Mouse (Mus musculus) liver, embryonic 15.5 days (tissue): ENCODE results near the gene Fscn2. TPM values are rescaled to one million over a fixed set of nuclear protein-coding genes. Genes with fewer than 3 reads are reported as not detected.
A peak's percentile ranks its signal among the peaks of the same experiment; 100 is the strongest.

Experiments used
- ATAC-seq: fragments of 200-750 bp; cut with Nextera tagmentation; 2 replicates; pipeline ENCODE4 v1.8.0; 2017; ENCODE audit warnings: moderate number of reproducible peaks, mild to moderate bottlenecking, moderate library complexity; ENCODE audit not compliant: insufficient read depth
- H3K27ac ChIP-seq: fragments of 300-500 bp; sonication (generic); replicated peaks from 2 replicates; pipeline ENCODE4 v1.5.1; 2015; ENCODE audit warnings: mild to moderate bottlenecking, inconsistent platforms
- H3K27me3 ChIP-seq: fragments of 300-500 bp; sonication (generic); 2 replicates; pipeline ENCODE4 v1.6.1; 2015; ENCODE audit warnings: mild to moderate bottlenecking, inconsistent platforms
- H3K36me3 ChIP-seq: fragments of 300-500 bp; sonication (generic); replicated peaks from 2 replicates; pipeline ENCODE4 v1.6.1; 2015; ENCODE audit warnings: moderate library complexity, mild to moderate bottlenecking, inconsistent platforms
- H3K4me1 ChIP-seq: fragments of 300-500 bp; sonication (generic); replicated peaks from 2 replicates; pipeline ENCODE4 v1.6.1; 2015; ENCODE audit warnings: inconsistent platforms
- H3K4me2 ChIP-seq: fragments of 300-500 bp; sonication (generic); 2 replicates; pipeline ENCODE4 v1.6.1; 2015; ENCODE audit warnings: moderate library complexity, mild to moderate bottlenecking, inconsistent platforms
- H3K4me3 ChIP-seq: fragments of 300-500 bp; sonication (generic); replicated peaks from 2 replicates; pipeline ENCODE4 v1.5.1; 2015; ENCODE audit warnings: mild to moderate bottlenecking, inconsistent platforms
- H3K9ac ChIP-seq: fragments of 300-500 bp; sonication (generic); 2 replicates; pipeline ENCODE4 v1.6.1; 2015; ENCODE audit warnings: moderate library complexity, mild to moderate bottlenecking, inconsistent platforms
- H3K9me3 ChIP-seq: fragments of 300-500 bp; sonication (generic); replicated peaks from 2 replicates; pipeline ENCODE4 v1.6.1; 2016; ENCODE audit warnings: inconsistent platforms
- WGBS: fragments of 180-500 bp; shearing (Covaris S2); methylation state at CpG from one replicate; pipeline ENCODE4 v1.1.7; 2015; ENCODE audit warnings: mixed read lengths; ENCODE audit not compliant: insufficient replicate concordance; 5-methylcytosine and 5-hydroxymethylcytosine counted together
- polyA plus RNA-seq: library from polyadenylated mRNA; unstranded; fragments of >200 nt; fragmentation: Nextera tagmentation; extraction: Ambion mirVana; gene quantifications from 2 replicates; pipeline ENCODE4 v1.2.1, GENCODE M21; 2015

The Fscn2 gene
- polyA plus RNA-seq, 1 experiment from 2014 or later, result not detected

DNA sequence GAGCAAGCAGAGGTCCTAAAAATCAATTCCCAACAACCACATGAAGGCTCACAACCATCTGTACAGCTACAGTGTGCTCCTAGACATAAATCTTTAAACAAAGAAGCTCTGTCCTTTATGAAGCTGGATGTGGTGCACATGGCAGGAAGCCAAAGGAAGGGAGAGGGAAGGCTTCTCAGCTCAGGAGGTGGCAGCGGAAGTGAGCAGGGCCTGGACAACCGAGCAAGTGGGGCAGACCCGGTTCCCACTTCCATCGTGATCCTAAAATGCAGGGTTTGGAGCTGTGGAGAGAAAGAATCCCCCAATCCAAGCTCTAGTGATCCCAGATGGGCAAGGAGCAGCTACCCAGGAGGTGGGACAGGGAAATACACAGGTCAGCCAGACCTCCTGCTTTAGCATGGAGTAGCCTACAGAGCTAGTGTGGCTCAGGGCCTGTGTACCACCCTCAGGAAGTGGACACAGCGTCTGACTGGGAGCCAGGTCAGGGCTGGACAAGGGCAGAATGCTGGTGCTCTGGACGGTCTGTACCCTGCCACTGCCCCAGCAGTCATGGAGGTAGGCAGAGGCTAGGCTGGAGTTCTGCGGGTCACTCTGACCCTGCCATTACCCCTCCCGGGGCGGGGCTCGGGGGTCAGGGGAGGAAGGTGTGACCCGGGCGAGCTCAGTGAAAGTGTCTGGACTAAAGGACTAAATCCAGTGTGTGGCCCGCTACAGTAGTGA, 8.6 kb upstream of the Fscn2 start:
- Histone ChIP-seq H3K27ac (peak overlapping the region; percentile 93), H3K4me3 (no peak overlapping the region), H3K4me2 (peak overlapping the region; percentile 79), H3K9ac (0 out of 2 replicates have a peak overlapping the region, but pooled peaks have one; percentile 68), H3K4me1 (peaks cover 92% of the 10 kb centered on the region), H3K27me3 (peaks cover 42% of the 10 kb centered on the region), H3K36me3 (no peaks in the 10 kb centered on the region), H3K9me3 (no peaks in the 10 kb centered on the region)
- WGBS, result 59% methylated on average over 13 of the region's 13 CpGs
- ATAC-seq, result no peak

DNA sequence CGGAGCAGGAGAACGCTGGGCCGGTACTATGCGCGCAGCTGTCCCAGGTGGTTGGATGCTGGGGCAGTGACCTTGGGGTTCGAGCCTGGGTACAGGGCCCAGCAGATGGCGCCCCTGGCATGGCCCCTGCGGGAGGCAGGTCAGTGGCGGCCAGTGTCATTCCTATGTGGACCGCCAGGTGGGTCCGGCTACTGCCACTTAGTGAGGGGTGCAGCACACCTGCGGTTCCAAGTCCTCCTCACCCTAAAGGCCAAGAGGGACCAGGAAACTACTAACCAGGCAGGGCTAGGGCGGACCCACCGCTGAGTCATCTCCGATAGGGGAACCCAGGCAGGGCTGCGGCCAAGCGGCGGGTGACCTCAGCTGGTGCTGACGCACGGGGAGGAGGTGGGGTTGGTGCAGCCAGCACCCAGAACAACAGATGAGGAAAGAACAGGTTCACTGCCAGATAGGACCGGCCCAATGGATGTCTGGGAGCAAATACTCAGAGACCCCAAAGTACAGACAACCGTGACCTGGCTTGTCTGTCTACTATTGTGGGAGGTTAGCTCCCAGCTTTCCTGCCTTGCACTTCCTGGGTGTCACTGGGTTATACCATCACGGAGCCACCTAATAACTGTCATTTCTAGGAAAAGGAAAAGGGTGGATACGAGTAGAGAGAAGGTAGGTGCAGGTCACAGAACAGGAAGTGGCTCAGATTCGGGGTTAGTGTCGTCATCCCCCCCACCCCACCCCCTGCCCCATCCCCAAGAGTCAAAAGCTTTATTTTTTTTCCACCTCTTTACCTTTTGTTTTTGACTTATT, 7.6 kb upstream of the Fscn2 start:
- no peaks in the 10 kb centered on the region for H3K9me3 ChIP-seq
- peak overlapping the region; percentile 68 for H3K9ac ChIP-seq
- peak overlapping the region; percentile 46 for H3K4me3 ChIP-seq
- peaks cover 94% of the 10 kb centered on the region for H3K4me1 ChIP-seq
- H3K27me3 ChIP-seq, result peaks cover 41% of the 10 kb centered on the region
- H3K36me3 ChIP-seq, result no peaks in the 10 kb centered on the region
- 7% methylated on average over 26 of the region's 26 CpGs for WGBS
- peak overlapping the region; percentile 93 for H3K27ac ChIP-seq
- ATAC-seq, result peak; percentile 88
- peak overlapping the region; percentile 79 for H3K4me2 ChIP-seq

DNA sequence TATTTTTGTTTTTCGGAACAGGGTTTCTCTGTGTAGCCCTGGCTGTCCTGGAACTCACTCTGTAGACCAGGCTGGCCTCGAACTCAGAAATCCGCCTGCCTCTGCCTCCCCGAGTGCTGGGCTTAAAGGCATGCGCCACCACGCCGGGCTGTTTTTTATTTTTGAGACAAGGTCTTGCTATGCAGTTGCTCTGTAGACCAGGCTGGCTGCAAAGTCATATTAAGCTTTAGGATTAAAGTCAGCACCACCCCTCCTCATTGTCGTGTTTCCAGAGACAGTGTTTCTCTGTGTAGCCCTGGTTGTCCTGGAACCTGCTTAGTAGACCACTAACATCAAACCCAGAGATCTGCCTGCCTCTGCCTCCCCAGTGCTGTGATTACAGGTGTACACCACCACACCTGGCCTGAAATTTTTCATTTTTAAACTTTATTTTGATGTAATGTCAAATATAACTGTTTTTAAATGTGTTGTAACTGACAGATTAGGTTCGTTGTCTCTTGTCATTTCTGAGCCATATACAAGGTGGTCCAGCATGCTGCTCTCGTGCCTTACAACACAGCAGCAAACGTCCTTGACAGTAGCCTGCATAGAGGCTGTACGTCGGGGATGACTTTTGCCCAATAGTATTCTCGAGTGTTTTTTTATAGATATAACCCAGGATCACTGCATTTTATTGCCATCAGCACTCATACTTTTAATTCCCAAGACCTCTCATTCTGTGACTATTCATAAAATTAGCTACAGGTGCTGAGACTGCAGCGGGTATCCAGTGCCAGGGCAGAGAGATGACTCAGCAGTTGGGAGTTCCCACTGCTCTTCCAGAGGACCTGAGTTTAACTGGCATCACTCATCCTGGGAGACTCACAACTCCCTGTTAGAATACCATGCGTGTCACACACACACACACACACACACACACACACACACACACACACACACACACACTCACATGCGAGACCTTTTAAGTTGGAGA, 6.7 kb upstream of the Fscn2 start:
- Histone ChIP-seq H3K36me3 (no peaks in the 10 kb centered on the region), H3K4me3 (peak overlapping the region; percentile 46), H3K27ac (peak overlapping the region; percentile 93), H3K9me3 (no peaks in the 10 kb centered on the region), H3K4me2 (peak overlapping the region; percentile 79), H3K9ac (peak overlapping the region; percentile 68), H3K27me3 (peaks cover 32% of the 10 kb centered on the region), H3K4me1 (peaks cover 85% of the 10 kb centered on the region)
- WGBS, result 69% methylated on average over 17 of the region's 17 CpGs
- no peak for ATAC-seq

DNA sequence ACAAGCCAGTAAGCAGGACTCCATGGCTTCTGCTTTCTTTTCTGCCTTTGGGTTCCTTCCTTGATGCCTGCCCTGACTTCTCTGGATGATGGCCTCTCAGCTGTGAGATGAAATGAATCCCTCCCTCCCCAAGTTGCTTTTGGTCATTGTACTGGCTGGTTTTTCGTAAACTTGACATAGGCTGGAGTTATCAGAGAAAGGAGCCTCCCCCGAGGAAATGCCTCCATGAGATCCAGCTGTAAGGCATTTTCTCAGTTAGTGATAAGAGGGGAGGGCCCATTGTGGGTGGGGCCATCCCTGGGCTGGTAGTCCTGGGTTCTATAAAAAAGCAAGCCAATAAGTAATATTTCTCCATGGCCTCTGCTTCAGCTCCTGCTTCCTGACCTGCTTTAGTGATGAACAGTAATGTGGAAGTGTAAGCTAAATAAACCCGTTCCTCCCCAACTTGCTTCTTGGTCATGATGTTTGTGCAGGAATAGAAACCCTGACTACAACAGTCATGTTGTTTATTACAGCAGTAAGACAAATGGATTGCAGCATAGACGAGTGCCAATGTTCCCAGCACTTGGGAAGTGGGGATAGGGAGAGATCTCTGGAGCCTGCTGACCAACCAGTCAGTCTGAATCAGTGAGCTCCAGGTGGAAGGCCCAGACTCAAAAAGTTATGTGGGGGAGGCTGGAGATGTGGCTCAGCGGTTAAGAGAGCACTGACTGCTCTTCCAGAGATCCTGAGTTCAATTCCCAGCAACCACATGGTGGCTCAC, 5.9 kb upstream of the Fscn2 start:
- 45% methylated on average over 5 of the region's 5 CpGs for WGBS
- Histone ChIP-seq H3K4me1 (peaks cover 77% of the 10 kb centered on the region), H3K9me3 (no peaks in the 10 kb centered on the region), H3K4me3 (peak overlapping the region; percentile 34), H3K9ac (peak overlapping the region; percentile 45), H3K27me3 (peaks cover 23% of the 10 kb centered on the region), H3K36me3 (no peaks in the 10 kb centered on the region), H3K4me2 (peak overlapping the region; percentile 79), H3K27ac (peak overlapping the region; percentile 93)
- peak; percentile 33 for ATAC-seq

DNA sequence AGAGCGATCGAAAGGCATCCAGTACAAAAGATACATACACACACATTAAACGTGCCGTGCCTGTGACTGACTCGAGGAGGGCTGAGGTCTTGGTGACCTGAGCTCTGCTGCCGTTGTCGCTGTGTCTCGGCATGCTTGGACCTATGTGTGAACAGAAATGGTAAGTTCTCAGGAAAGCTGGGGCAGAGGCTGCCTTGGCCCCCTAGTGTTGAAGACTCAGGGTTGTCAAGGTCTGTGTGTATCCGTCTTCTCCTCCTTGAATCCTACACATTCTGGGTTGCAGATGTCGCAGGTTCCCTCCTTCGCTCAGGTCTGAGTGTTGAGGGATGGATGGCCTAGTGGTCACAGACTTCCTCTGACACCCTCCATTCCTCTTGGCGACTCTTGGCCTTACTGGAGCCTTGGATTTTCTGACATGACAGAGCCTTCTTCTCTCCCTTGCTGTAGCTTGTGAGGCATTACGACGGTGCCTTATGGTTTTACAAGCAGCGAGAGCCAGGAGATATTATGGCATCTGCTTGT, 5.0 kb upstream of the Fscn2 start:
- H3K27me3 ChIP-seq, result peaks cover 14% of the 10 kb centered on the region; the same call in 1 of the 2 replicates
- no peak overlapping the region for H3K4me3 ChIP-seq
- no peak overlapping the region for H3K4me2 ChIP-seq
- H3K27ac ChIP-seq, result peak overlapping the region; percentile 93
- H3K9me3 ChIP-seq, result no peaks in the 10 kb centered on the region
- WGBS, result 83% methylated on average over 15 of the region's 15 CpGs
- H3K36me3 ChIP-seq, result no peaks in the 10 kb centered on the region
- ATAC-seq, result no peak
- peaks cover 67% of the 10 kb centered on the region for H3K4me1 ChIP-seq
- no peak overlapping the region for H3K9ac ChIP-seq

DNA sequence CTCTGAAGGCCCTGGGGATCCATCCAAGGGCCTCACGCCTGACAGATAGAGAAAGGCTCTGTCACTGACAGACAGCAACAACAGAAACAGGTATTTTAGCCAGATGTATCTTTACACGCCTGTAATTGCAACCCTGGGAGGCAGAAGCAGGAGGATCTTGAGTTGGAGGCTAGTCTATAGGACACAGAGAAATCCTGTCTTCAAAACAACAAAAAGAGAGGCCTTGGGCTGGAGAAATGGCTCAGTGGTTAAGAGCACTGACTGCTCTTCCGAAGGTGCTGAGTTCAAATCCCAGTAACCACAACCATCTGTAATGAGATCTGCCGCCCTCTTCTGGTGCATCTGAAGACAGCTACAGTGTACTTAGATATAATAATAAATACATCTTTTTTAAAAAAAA, 4.4 kb upstream of the Fscn2 start:
- Histone ChIP-seq H3K9ac (no peak overlapping the region), H3K9me3 (no peaks in the 10 kb centered on the region), H3K27ac (peak overlapping the region; percentile 93; the same call in 1 of the 2 replicates), H3K36me3 (no peaks in the 10 kb centered on the region), H3K4me3 (no peak overlapping the region), H3K4me2 (no peak overlapping the region), H3K27me3 (peaks cover 12% of the 10 kb centered on the region; the same call in 1 of the 2 replicates), H3K4me1 (peaks cover 62% of the 10 kb centered on the region)
- WGBS, result 81% methylated on average over 4 of the region's 4 CpGs
- no peak for ATAC-seq

DNA sequence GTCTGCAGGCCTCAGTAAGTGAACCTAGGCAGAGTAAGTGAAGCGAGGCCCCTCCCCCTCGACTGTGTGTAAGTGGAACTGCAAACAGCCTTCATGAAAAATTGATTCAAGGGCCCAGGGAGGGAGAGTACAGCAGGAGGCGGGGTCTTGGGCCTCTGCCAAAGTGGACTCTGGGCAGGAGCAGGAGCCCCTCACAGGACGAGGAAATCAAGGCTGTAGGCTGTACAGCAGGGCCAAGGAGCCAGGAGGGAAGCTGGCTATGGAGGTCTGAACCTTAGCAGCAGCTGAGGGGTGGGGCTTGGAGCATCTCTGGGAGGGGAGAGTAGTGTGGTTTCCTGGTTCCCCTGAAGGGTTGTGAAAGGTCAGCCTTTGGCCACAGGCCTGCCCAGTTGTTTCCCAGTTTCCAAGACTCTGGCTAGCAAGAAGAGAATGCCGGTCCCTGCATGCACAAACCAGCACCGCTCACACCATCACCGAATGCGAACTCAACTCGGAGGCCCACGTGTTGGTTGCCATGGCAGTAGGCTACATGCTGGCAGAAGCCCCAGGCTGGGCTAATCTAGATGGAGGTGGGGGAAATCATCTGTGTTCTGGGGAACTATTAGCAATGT, 3.4 kb upstream of the Fscn2 start:
- peaks cover 54% of the 10 kb centered on the region for H3K4me1 ChIP-seq
- H3K4me2 ChIP-seq, result no peak overlapping the region; the same call in 1 of the 2 replicates
- H3K9me3 ChIP-seq, result no peaks in the 10 kb centered on the region
- peak overlapping the region; percentile 14; the same call in 1 of the 2 replicates for H3K27ac ChIP-seq
- H3K27me3 ChIP-seq, result peaks cover 8% of the 10 kb centered on the region; the same call in 1 of the 2 replicates
- no peak overlapping the region for H3K4me3 ChIP-seq
- WGBS, result 36% methylated on average over 10 of the region's 10 CpGs
- H3K36me3 ChIP-seq, result no peaks in the 10 kb centered on the region
- no peak for ATAC-seq
- no peak overlapping the region for H3K9ac ChIP-seq

DNA sequence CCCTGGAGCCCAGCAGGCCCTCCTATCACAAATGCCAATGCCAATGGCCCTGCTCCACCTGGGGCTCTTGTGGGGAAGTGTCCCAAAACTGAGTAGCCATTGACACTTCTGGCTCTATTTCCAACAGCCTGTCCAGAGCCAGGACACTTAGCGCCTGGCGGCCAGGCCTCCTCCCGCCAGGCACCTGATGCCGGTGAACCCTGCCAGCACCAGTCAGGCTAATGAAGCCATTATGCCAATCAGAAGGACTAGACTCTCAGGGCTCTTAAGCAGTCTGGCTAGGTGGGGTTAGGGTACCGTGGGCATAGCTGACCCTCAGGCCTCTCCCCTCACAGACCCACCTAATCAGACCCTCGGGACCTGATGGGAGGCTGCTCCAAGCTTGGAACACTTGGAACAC, 1.9 kb upstream of the Fscn2 start:
- no peak for ATAC-seq
- WGBS, result 72% methylated on average over 6 of the region's 6 CpGs
- H3K27ac ChIP-seq, result no peak overlapping the region
- H3K36me3 ChIP-seq, result no peaks in the 10 kb centered on the region
- H3K27me3 ChIP-seq, result peaks cover 6% of the 10 kb centered on the region; the same call in 1 of the 2 replicates
- no peak overlapping the region for H3K9ac ChIP-seq
- no peak overlapping the region for H3K4me2 ChIP-seq
- no peak overlapping the region for H3K4me3 ChIP-seq
- no peaks in the 10 kb centered on the region for H3K9me3 ChIP-seq
- H3K4me1 ChIP-seq, result peaks cover 39% of the 10 kb centered on the region

DNA sequence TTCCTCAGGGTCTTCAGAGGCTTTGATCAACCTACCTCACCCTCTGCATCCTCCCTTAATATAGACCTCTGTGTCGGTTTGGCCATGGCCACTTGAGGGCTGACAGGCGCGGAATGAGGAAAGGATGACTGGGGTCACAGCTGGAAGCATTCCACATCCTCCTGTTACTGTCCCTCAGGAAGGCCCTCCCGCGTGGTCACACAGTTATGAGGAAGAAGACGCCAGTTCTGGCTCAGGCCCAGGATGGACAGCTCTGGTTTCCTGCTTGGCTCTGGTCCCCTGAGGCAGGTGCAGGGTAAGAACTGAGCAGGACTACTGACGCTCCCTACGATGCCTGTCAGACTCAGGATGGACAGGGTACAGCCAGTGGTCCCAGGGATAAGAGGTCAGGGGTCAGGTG, 1.3 kb upstream of the Fscn2 start:
- Histone ChIP-seq H3K27ac (no peak overlapping the region), H3K4me2 (no peak overlapping the region), H3K36me3 (no peaks in the 10 kb centered on the region), H3K9ac (no peak overlapping the region), H3K9me3 (no peaks in the 10 kb centered on the region), H3K4me3 (no peak overlapping the region), H3K27me3 (peaks cover 6% of the 10 kb centered on the region; the same call in 1 of the 2 replicates), H3K4me1 (peaks cover 32% of the 10 kb centered on the region)
- no peak for ATAC-seq
- WGBS, result 53% methylated on average over 8 of the region's 8 CpGs
